Mouse (Mus musculus): ENCODE data around the gene Ccl19.
"Not testable (repeated sequence)": the region's sequence is repeated elsewhere in the genome, so short reads cannot be mapped to it uniquely, and the experiment has no call there.

Ccl19 gene

DNA sequence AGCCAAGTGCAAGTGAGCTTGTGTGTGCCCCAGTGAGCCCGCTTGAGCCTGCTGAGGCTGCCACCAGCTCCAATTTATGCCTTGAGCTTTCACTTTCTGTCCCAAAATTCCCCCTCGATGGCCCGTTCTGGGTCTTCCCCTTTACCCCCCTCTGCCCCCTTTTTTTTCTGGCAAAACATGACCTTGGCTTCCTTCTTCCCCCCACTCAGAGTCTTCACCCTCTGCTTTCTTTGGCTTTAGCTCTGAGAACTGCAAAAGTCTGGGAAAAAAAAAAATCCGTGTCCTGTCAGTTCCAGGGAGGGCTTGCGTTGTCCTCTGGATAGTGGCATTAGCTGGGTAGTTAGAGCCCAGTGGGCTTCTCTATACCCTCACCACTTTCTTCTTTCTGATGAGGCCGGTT is at the start of gene Ccl19:
Gene Ccl19 (minus strand): TSS at position 101 of the 400 bp plus-strand sequence.
- DNase-seq (ENCODE audit: low read depth), result not testable (repeated sequence)

- not testable (repeated sequence) for DNase-seq (ENCODE audit: low read depth)
Observed at GRCm38 (mm10) chr4:42773893-42774292, 17.5 kb upstream of the Ccl19 start, which contains the start of gene Ccl21a. Gene Ccl21a (minus strand): TSS chr4:42773993.

DNA sequence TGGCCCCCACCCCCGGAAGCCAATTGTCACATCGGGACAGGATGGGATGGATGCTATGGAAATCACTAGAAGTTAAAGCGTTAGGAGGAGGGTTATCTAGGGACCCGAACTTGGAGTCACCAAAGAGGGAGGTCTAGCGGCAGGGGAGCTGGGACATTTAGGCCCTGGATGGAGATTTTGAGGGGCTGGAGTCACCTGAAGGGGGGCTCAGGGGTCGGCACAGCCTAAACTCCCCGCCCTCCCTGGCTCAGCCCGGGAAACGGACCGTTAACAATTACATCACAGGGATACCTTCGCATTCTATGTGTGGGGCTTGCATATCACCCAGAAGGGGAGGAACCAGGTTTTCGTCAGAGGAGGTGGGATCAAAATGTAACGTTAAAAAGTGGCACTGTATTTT is 21.1 kb downstream of the Ccl19 start, which contains the start of gene 4930578G10Rik:
Gene 4930578G10Rik (plus strand): TSS at position 301 of the 400 bp plus-strand sequence.
- not testable (repeated sequence) for DNase-seq (ENCODE audit: low read depth)
